Mouse (Mus musculus): ENCODE results near the gene Gm7735. TPM values are rescaled to one million over a fixed set of nuclear protein-coding genes. Genes with fewer than 3 reads are reported as not detected.

The Gm7735 gene
- not detected in 2 replicates for polyA plus RNA-seq (2015; fragmentation: Nextera tagmentation; extraction: Ambion mirVana)

DNA sequence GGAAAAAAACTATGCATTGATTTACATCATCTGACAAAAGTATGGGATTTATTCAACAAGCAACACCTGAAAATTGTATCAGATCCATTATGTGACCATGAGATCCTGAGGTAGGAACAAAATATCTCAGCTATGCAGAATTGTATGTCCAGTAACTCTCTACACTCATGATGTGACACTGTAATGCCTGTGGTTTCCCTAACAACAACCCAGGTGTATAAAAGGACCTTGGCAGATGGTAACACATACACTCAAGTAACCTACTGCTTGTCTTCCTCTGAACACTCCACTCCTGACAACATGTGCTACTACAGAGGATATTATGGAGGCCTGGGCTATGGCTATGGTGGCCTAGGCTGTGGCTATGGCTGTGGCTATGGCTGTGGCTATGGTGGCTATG, at the start of gene Gm7735:
Gm7735 (plus strand) TSS at position 301 of the 400 bp plus-strand sequence.

DNA sequence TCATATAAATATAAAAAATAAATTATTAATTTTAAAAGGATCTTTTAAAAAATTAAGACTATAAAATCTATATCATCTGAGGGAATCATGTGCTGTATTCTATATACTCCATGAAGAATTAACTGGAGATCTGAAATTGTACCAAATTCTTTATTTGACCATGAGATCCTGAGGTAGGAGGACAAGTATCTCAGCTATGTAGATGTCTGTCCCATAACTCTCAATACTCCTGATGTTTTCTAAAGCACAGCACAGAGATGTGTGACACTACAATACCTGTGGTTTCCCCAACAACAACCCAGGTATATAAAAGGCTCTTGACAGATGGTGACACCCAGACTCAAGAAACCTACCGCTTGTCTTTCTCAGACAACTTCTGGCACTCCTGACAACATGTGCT, 28.7 kb upstream of the Gm7735 start, which contains the start of gene Gm6358:
Gm6358 (plus strand) TSS at position 301 of the 400 bp plus-strand sequence.

DNA sequence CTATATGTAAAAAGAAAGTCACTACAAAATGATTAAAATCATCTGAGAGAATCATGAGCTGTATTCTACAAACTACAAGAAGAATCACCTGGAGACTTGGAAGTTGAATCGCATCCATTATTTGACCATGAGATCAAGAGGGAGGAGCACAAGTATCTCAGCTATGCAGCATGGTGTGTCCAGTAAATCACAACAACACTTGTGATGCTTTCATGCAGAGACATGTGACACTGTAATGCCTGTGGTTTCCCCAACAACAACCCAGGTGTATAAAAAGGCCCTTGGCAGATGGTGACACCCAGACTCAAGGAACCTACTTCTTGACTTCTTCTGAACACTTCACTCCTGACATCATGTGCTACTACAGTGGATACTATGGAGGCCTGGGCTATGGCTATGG, 18.5 kb upstream of the Gm7735 start, which contains the start of gene Gm10061:
Gm10061 (plus strand) TSS at position 301 of the 400 bp plus-strand sequence.

DNA sequence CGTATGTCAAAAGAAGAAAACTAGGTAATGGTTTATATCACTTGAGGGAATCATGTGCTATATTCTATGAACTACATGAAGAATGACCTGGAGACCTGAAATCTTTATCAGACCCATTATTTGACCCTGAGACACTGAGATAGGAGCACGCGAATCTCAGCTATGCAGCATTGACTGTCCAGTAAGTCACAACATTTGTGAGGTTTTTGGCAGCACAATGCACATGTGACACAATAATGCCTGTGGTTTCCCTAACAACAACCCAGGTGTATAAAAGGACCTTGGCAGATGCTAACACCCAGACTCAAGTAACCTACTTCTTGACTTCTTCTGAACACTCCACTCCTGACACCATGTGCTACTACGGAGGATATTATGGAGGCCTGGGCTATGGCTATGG, 11.6 kb upstream of the Gm7735 start, which contains the start of gene Gm9789:
Gm9789 (plus strand) TSS at position 301 of the 400 bp plus-strand sequence.

DNA sequence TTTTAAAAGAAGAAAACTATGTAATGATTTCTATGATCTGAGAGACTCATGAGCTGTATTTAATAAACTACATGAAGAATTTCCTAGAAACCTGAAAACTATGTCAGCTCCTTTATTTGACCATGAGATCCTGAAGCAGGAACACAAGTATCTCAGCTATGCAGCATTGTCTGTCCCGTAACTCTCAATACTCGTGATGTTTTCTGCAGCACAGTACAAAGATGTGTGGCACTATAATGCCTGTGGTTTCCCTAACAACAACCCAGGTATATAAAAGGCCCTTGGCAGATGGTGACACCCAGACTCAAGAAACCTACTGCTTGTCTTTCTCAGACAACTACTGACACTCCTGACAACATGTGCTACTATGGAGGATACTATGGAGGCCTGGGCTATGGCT, 5.1 kb downstream of the Gm7735 start, which contains the start of gene 1110057P08Rik:
1110057P08Rik (plus strand) TSS at position 301 of the 400 bp plus-strand sequence.

DNA sequence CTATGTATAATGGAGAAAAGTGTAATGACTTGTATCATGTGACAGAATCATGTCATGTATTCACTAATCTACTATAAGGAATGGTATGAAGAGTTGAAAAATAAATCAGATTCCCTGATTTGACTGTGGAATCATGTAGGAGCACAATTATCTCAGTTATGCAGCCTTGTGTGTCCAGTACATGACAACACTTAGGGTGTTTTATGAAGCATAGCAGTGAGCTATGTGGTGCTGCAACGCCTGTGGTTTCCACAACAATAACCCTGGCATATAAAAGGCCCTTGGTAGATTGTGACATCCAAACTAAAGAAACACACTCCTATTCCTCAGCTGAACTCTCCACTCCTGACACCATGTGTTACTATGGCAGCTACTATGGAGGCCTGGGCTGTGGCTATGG, 36.3 kb downstream of the Gm7735 start, which contains the start of gene Krtap20-2:
Krtap20-2 (plus strand) TSS at position 301 of the 400 bp plus-strand sequence.

Other genes starting within 250 kb of the Gm7735 start
- not detected in 2 replicates for gene Krtap19-9b, start 237.2 kb upstream of the Gm7735 start, polyA plus RNA-seq (2015; fragmentation: Nextera tagmentation; extraction: Ambion mirVana)
- not detected in 2 replicates for gene Krtap16-3, start 206.6 kb upstream of the Gm7735 start, polyA plus RNA-seq (2015; fragmentation: Nextera tagmentation; extraction: Ambion mirVana)
- not detected in 2 replicates for gene Krtap22-2, start 158.7 kb upstream of the Gm7735 start, polyA plus RNA-seq (2015; fragmentation: Nextera tagmentation; extraction: Ambion mirVana)
- gene Gm10229, start 154.2 kb upstream of the Gm7735 start, polyA plus RNA-seq (2015; fragmentation: Nextera tagmentation; extraction: Ambion mirVana) = not detected in 2 replicates
- not detected in 2 replicates for gene Krtap6-1, start 137.8 kb upstream of the Gm7735 start, polyA plus RNA-seq (2015; fragmentation: Nextera tagmentation; extraction: Ambion mirVana)
- not detected in 2 replicates for gene Gm10228, start 128.0 kb upstream of the Gm7735 start, polyA plus RNA-seq (2015; fragmentation: Nextera tagmentation; extraction: Ambion mirVana)
- gene Krtap6-5, start 121.6 kb upstream of the Gm7735 start, polyA plus RNA-seq (2015; fragmentation: Nextera tagmentation; extraction: Ambion mirVana) = not detected in 2 replicates
- not detected in 2 replicates for gene 1110025L11Rik, start 105.5 kb upstream of the Gm7735 start, polyA plus RNA-seq (2015; fragmentation: Nextera tagmentation; extraction: Ambion mirVana)
- not detected in 2 replicates for gene Krtap6-3, start 85.5 kb upstream of the Gm7735 start, polyA plus RNA-seq (2015; fragmentation: Nextera tagmentation; extraction: Ambion mirVana)
- gene Gm6358, start 28.6 kb upstream of the Gm7735 start, polyA plus RNA-seq (2015; fragmentation: Nextera tagmentation; extraction: Ambion mirVana) = not detected in 2 replicates
- not detected in 2 replicates for gene Gm10061, start 18.4 kb upstream of the Gm7735 start, polyA plus RNA-seq (2015; fragmentation: Nextera tagmentation; extraction: Ambion mirVana)
- gene Gm9789, start 11.5 kb upstream of the Gm7735 start, polyA plus RNA-seq (2015; fragmentation: Nextera tagmentation; extraction: Ambion mirVana) = not detected in 2 replicates
- gene 1110057P08Rik, start 5.2 kb downstream of the Gm7735 start, polyA plus RNA-seq (2015; fragmentation: Nextera tagmentation; extraction: Ambion mirVana) = not detected in 2 replicates
- not detected in 2 replicates for gene Krtap20-2, start 36.4 kb downstream of the Gm7735 start, polyA plus RNA-seq (2015; fragmentation: Nextera tagmentation; extraction: Ambion mirVana)
- not detected in 2 replicates for gene Krtap21-1, start 234.4 kb downstream of the Gm7735 start, polyA plus RNA-seq (2015; fragmentation: Nextera tagmentation; extraction: Ambion mirVana)